9 mouse cellular contexts compared by ENCODE assay signal in the genomic region with DNA sequence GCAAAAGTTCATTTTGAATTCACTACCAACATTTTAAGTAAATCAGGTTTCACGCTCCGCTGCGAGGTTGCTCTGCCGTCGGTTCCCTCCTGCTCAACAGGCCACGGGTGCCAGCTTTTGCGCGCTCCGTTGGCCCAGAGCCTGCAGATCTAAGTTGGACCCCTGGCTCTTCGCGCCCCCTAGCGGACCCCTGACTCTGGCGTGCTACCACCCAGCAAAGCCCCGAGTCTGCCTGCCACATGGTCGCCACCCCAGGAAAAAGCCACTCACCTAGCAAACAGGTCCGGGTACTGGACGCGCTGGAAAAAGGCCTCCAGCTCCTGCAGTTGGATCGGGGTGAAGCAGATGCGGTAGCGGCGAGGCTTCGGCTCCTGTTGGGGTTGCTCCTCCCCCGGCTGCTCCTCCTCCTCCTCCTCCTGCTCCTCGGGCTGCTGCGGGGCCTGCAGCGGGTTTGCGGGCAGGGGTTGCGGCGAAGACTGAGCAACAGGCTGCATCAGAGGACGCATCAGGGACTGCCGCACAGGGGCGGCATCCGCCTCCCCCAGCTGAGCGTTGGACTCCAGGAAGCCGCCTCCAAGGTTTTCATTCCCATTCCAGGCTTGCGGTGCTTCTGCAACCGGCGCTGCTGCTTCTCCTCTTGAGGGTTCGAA. TPM values are rescaled to one million over a fixed set of nuclear protein-coding genes. Genes with fewer than 3 reads are reported as not detected.
DNase-seq lines count a peak whose midpoint lies in the region; ATAC-seq and TF ChIP-seq lines count a peak whose summit lies in the region.
"Had no signal": no experiment of that assay in that cellular context is flagged by ENCODE, and none has a peak within 500 bp of the region (broad histone marks: within the 10 kb centered on the region; RNA-seq: fewer than 3 reads in every experiment).

No protein-coding gene starts in this region.

- WGBS in heart, embryonic 12.5 days: 16% methylated on average over 37 of the region's 40 CpGs
- 22% methylated on average over 40 of the region's 40 CpGs for WGBS in forebrain, embryonic 10.5 days
- WGBS in kidney, adult 2 months: under 1% methylated on average over 40 of the region's 40 CpGs

- H3K4me3 ChIP-seq in heart, embryonic 12.5 days: peak overlapping the region; percentile 25; the same call in 1 of the 2 replicates
- no peak overlapping the region; the same call in 1 of the 2 replicates for H3K4me3 ChIP-seq in G1E (ENCODE audit: low read depth, low read length)
- peak overlapping the region; percentile 19; the same call in 1 of the 2 replicates for H3K4me3 ChIP-seq in forebrain, embryonic 10.5 days
- no peak overlapping the region for H3K4me3 ChIP-seq in kidney, adult 2 months (ENCODE audit: insufficient read depth, low read depth, low read length)
- H3K4me3 ChIP-seq: liver, embryonic 15.5 days had no signal

- no peak for TF ChIP-seq POLR2A in kidney, adult 2 months (IDR thresholded peaks at IDR 0.05; ENCODE audit: low read depth, low read length)

- H3K4me1 ChIP-seq in heart, embryonic 12.5 days (replicated peaks): 0 out of 2 replicates have a peak, but pooled peaks cover 2% of the 10 kb centered on the region
- H3K4me1 ChIP-seq in G1E (ENCODE audit: insufficient read depth, low read depth, low read length): no peaks in the 10 kb centered on the region
- H3K4me1 ChIP-seq in forebrain, embryonic 10.5 days: peaks cover 8% of the 10 kb centered on the region; the same call in 1 of the 2 replicates
- H3K4me1 ChIP-seq in kidney, adult 2 months (ENCODE audit: control insufficient read depth, insufficient read depth, low read length): peaks cover 5% of the 10 kb centered on the region; the same call in 1 of the 2 replicates
- H3K4me1 ChIP-seq: liver, embryonic 15.5 days had no signal

- ATAC-seq in heart, embryonic 12.5 days (ENCODE audit: insufficient number of reproducible peaks, low FRiP score): no peak
- peak; percentile 40; the same call in 1 of the 2 replicates for ATAC-seq in G1E (ENCODE audit: extremely low read depth, insufficient number of reproducible peaks, low FRiP score, poor library complexity, severe bottlenecking)

- no peak for TF ChIP-seq CTCF in G1E (IDR thresholded peaks at IDR 0.05; ENCODE audit: low read depth, low read length)
- TF ChIP-seq CTCF in kidney, adult 2 months (conservative IDR thresholded peaks at IDR 0.05; ENCODE audit: insufficient read depth, insufficient read length, low read depth, low read length): no peak

- no peak overlapping the region for H3K9ac ChIP-seq in heart, embryonic 12.5 days
- H3K9ac ChIP-seq: liver, embryonic 15.5 days had no signal

- H3K27ac ChIP-seq in heart, embryonic 12.5 days (ENCODE audit: poor library complexity, severe bottlenecking): no peak overlapping the region
- no peak overlapping the region for H3K27ac ChIP-seq in forebrain, embryonic 10.5 days
- no peak overlapping the region for H3K27ac ChIP-seq in kidney, adult 2 months (ENCODE audit: insufficient read depth, low read depth, low read length)
- H3K27ac ChIP-seq: liver, embryonic 15.5 days had no signal

- H3K27me3 ChIP-seq in heart, embryonic 12.5 days (replicated peaks): peaks cover 68% of the 10 kb centered on the region
- H3K27me3 ChIP-seq in G1E (ENCODE audit: insufficient read depth, low read length): peaks cover 9% of the 10 kb centered on the region; the same call in 1 of the 2 replicates
- peaks cover 97% of the 10 kb centered on the region for H3K27me3 ChIP-seq in forebrain, embryonic 10.5 days (ENCODE audit: poor library complexity, severe bottlenecking)
- peaks cover 6% of the 10 kb centered on the region; the same call in 1 of the 2 replicates for H3K27me3 ChIP-seq in kidney, adult 2 months (replicated peaks; ENCODE audit: control insufficient read depth, insufficient read depth, low read length)

- DNase-seq in heart, adult 8-10 months (ENCODE audit: low spot score): no peak
- peak; percentile 6 for DNase-seq in G1E (ENCODE audit: low spot score)
- peak; percentile 72 for DNase-seq in forebrain, embryonic 10.5 days (ENCODE audit: extremely low spot score, low spot score)
- DNase-seq in kidney, adult 2 months: peak; percentile 15
- peak; percentile 7 for DNase-seq in lung, postnatal 25 days (ENCODE audit: low spot score)
- DNase-seq in spleen, postnatal 4 days (ENCODE audit: low spot score in 2 of 2): peak; percentile 27 to 68
- no peak for DNase-seq in frontal cortex, postnatal 36 days (ENCODE audit: low spot score in 2 of 2)

- H3K4me2 ChIP-seq in heart, embryonic 12.5 days: peak overlapping the region; percentile 36
- H3K4me2 ChIP-seq: liver, embryonic 15.5 days had no signal

- H3K36me3 ChIP-seq in heart, embryonic 12.5 days: no peaks in the 10 kb centered on the region
- no peaks in the 10 kb centered on the region for H3K36me3 ChIP-seq in G1E (replicated peaks)
- H3K36me3 ChIP-seq in forebrain, embryonic 10.5 days (replicated peaks): no peaks in the 10 kb centered on the region
- no peaks in the 10 kb centered on the region for H3K36me3 ChIP-seq in kidney, adult 2 months (ENCODE audit: control insufficient read depth, insufficient read depth, low read length)
- H3K36me3 ChIP-seq: liver, embryonic 15.5 days had no signal

- H3K9me3 ChIP-seq in heart, embryonic 12.5 days (replicated peaks): peaks cover 10% of the 10 kb centered on the region; the same call in 1 of the 2 replicates
- no peaks in the 10 kb centered on the region for H3K9me3 ChIP-seq in G1E (replicated peaks)
- H3K9me3 ChIP-seq in forebrain, embryonic 10.5 days: peaks cover 5% of the 10 kb centered on the region; the same call in 1 of the 2 replicates
- H3K9me3 ChIP-seq: liver, embryonic 15.5 days had no signal

RNA-seq across cellular contexts. Expression of gene Esx1, which starts 3.7 kb away (rescaled TPM):
- not detected in 2 replicates for polyA plus RNA-seq in heart, embryonic 12.5 days (2016; fragmentation: Nextera tagmentation; extraction: Ambion mirVana)
- not detected for total RNA-seq in heart, adult 8-10 months (2022)
- total RNA-seq in G1E (2014; fragmentation: Nextera tagmentation) (not detected in 2 replicates), G1E (2017) (not detected in 2 replicates)
- not detected in 2 replicates for polyA plus RNA-seq in G1E (2012)
- not detected in 2 replicates for polyA plus RNA-seq in forebrain, embryonic 10.5 days (2016; fragmentation: Nextera tagmentation; extraction: Ambion mirVana)
- polyA plus RNA-seq in kidney, adult 2 months (2012; rRNA removed): not detected in 2 replicates
- polyA plus RNA-seq: liver, embryonic 15.5 days had no signal

Comparison
In these comparisons a context has a peak if more than half of its experiments do, and no peak if none do; other contexts are left out.
1. H3K4me3 ChIP-seq: peak in heart, embryonic 12.5 days (single experiment) and forebrain, embryonic 10.5 days (single experiment); none in G1E (single experiment) and kidney, adult 2 months (single experiment).
2. DNase-seq: peak in G1E (single experiment), forebrain, embryonic 10.5 days (single experiment), kidney, adult 2 months (single experiment), lung, postnatal 25 days (single experiment) and spleen, postnatal 4 days (2 of 2); none in heart, adult 8-10 months (single experiment) and frontal cortex, postnatal 36 days (0 of 2).